ENCODE assay signal across 8 mouse cellular contexts in the genomic region with DNA sequence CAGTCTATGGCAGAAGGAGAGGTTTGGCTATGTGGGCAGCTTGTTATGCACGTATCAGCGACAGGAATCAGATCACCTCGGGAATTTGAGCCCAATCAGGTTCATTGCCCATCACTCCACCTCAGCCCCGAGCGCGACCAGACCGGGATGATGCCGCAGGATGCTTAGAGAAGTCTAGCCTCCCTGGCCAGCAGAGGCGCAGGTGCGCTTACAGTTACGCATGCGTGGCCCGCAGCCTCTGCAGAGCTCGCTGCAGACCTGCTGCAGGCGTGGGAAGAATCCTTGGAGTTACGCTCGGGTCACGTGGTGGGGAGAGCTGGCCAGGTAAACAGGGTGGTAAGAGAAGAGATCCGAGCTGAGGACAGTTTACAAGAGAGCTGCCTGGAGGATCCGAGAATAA. TPM values are rescaled to one million over a fixed set of nuclear protein-coding genes. Genes with fewer than 3 reads are reported as not detected.
A peak's percentile ranks its signal among the peaks of the same experiment; 100 is the strongest.
DNase-seq lines count a peak whose midpoint lies in the region; ATAC-seq lines count a peak whose summit lies in the region.

No protein-coding gene starts in this region.

- intact Hi-C loops in left cerebral cortex, postnatal 4 days (cut with DNase I) = loop anchor here (5.0 kb wide), 1 partner anchor 65 kb away; no protein-coding TSS in a partner anchor

- no peaks in the 10 kb centered on the region for H3K36me3 ChIP-seq in embryonic facial prominence, embryonic 13.5 days
- no peaks in the 10 kb centered on the region for H3K36me3 ChIP-seq in intestine, embryonic 14.5 days (ENCODE audit: control insufficient read depth, insufficient read depth, low read length)
- H3K36me3 ChIP-seq in midbrain, embryonic 16.5 days (ENCODE audit: control insufficient read depth, insufficient read depth, low read length) = no peaks in the 10 kb centered on the region

- H3K4me1 ChIP-seq in embryonic facial prominence, embryonic 13.5 days = no peaks in the 10 kb centered on the region
- peaks cover 4% of the 10 kb centered on the region; the same call in 1 of the 2 replicates for H3K4me1 ChIP-seq in intestine, embryonic 14.5 days (replicated peaks; ENCODE audit: control insufficient read depth, insufficient read depth, low read length)
- peaks cover 4% of the 10 kb centered on the region; the same call in 1 of the 2 replicates for H3K4me1 ChIP-seq in midbrain, embryonic 16.5 days (ENCODE audit: control insufficient read depth, insufficient read depth, low read length)

- no peak for ATAC-seq in embryonic facial prominence, embryonic 13.5 days (ENCODE audit: insufficient number of reproducible peaks, insufficient read depth, low FRiP score, low TSS enrichment, low read depth)
- ATAC-seq in intestine, embryonic 14.5 days (replicated peaks; ENCODE audit: low FRiP score, low TSS enrichment, low read depth) = 0 out of 2 replicates have a peak, but pooled peaks have one; percentile 17
- peak; percentile 43; the same call in 1 of the 2 replicates for ATAC-seq in midbrain, embryonic 16.5 days
- ATAC-seq in erythroid progenitor cell, adult 5-6 weeks (replicated peaks; ENCODE audit: low FRiP score, poor library complexity, severe bottlenecking) = no peak

- H3K9ac ChIP-seq in embryonic facial prominence, embryonic 13.5 days = 0 out of 2 replicates have a peak overlapping the region, but pooled peaks have one; percentile 21
- H3K9ac ChIP-seq in intestine, embryonic 14.5 days (ENCODE audit: low read length) = no peak overlapping the region
- peak overlapping the region; percentile 49 for H3K9ac ChIP-seq in midbrain, embryonic 16.5 days (ENCODE audit: low read depth, low read length)

- peak; percentile 56 for DNase-seq in CD4-positive helper T cell, adult 2 months (ENCODE audit: low read depth, low spot score)
- DNase-seq in R1 (ENCODE audit: low read depth, low spot score) = peak; percentile 90
- peak; percentile 68 for DNase-seq in intestine, embryonic 14.5 days (ENCODE audit: low spot score)
- peak; percentile 53 for DNase-seq in left cerebral cortex, postnatal 4 days
- peak; percentile 57 for DNase-seq in testis, postnatal 14 days (ENCODE audit: low spot score)

- no peaks in the 10 kb centered on the region for H3K9me3 ChIP-seq in embryonic facial prominence, embryonic 13.5 days
- no peaks in the 10 kb centered on the region for H3K9me3 ChIP-seq in intestine, embryonic 14.5 days (ENCODE audit: control insufficient read depth, low read length)
- no peaks in the 10 kb centered on the region for H3K9me3 ChIP-seq in midbrain, embryonic 16.5 days (replicated peaks; ENCODE audit: control insufficient read depth, low read length, poor library complexity, severe bottlenecking)

- peak overlapping the region; percentile 33 for H3K4me2 ChIP-seq in embryonic facial prominence, embryonic 13.5 days
- H3K4me2 ChIP-seq in intestine, embryonic 14.5 days (ENCODE audit: low read length) = no peak overlapping the region
- H3K4me2 ChIP-seq in midbrain, embryonic 16.5 days (ENCODE audit: low read length) = peak overlapping the region; percentile 39

- no peak overlapping the region for H3K4me3 ChIP-seq in embryonic facial prominence, embryonic 13.5 days
- no peak overlapping the region for H3K4me3 ChIP-seq in intestine, embryonic 14.5 days (ENCODE audit: low read depth, low read length)
- H3K4me3 ChIP-seq in midbrain, embryonic 16.5 days (ENCODE audit: low read depth, low read length) = peak overlapping the region; percentile 6; the same call in 1 of the 2 replicates

- 1% methylated on average over 20 of the region's 20 CpGs for WGBS in embryonic facial prominence, embryonic 13.5 days
- WGBS in intestine, embryonic 14.5 days = 2% methylated on average over 20 of the region's 20 CpGs
- 2% methylated on average over 20 of the region's 20 CpGs for WGBS in midbrain, embryonic 16.5 days

- H3K27me3 ChIP-seq in embryonic facial prominence, embryonic 13.5 days = peaks cover 21% of the 10 kb centered on the region
- H3K27me3 ChIP-seq in intestine, embryonic 14.5 days (replicated peaks; ENCODE audit: control insufficient read depth, insufficient read depth, low read length) = peaks cover 10% of the 10 kb centered on the region; the same call in 1 of the 2 replicates
- 0 out of 2 replicates have a peak, but pooled peaks cover 2% of the 10 kb centered on the region for H3K27me3 ChIP-seq in midbrain, embryonic 16.5 days (ENCODE audit: control insufficient read depth, insufficient read depth, low read depth, low read length)

- H3K27ac ChIP-seq in embryonic facial prominence, embryonic 13.5 days = no peak overlapping the region
- H3K27ac ChIP-seq in intestine, embryonic 14.5 days (ENCODE audit: low read depth) = no peak overlapping the region
- H3K27ac ChIP-seq in midbrain, embryonic 16.5 days (ENCODE audit: low read length) = no peak overlapping the region

RNA-seq across cellular contexts. Expression of gene Stxbp1, which starts 5.1 kb away (rescaled TPM):
- polyA plus RNA-seq in embryonic facial prominence, embryonic 13.5 days (2015; fragmentation: Nextera tagmentation; extraction: Ambion mirVana) = 18.1 and 22.8 TPM in 2 replicates
- 26.7 and 27.0 TPM in 2 replicates for polyA plus RNA-seq in intestine, embryonic 14.5 days (2014; fragmentation: Nextera tagmentation; extraction: Ambion mirVana)
- total RNA-seq in left cerebral cortex, postnatal 4 days (2021) = 100 to 1,000 TPM; 557 to 578 TPM
- 340 and 389 TPM in 2 replicates for polyA plus RNA-seq in midbrain, embryonic 16.5 days (2015; fragmentation: Nextera tagmentation; extraction: Ambion mirVana)
- 0.84 and 1.4 TPM in 2 replicates for total RNA-seq in erythroid progenitor cell, adult 5-6 weeks (2015; ENCODE audit: low replicate concordance)
- 0.61 and 4.0 TPM in 2 replicates for total RNA-seq in erythroid progenitor cell, adult 5-6 weeks (2017; ENCODE audit: low replicate concordance)

RNA-seq across cellular contexts. Expression of gene Fam129b, which starts 23.8 kb away (rescaled TPM):
- 57.2 and 59.2 TPM in 2 replicates for polyA plus RNA-seq in embryonic facial prominence, embryonic 13.5 days (2015; fragmentation: Nextera tagmentation; extraction: Ambion mirVana)
- 22.3 and 25.2 TPM in 2 replicates for polyA plus RNA-seq in intestine, embryonic 14.5 days (2014; fragmentation: Nextera tagmentation; extraction: Ambion mirVana)
- 10 to 100 TPM; 55.1 to 63.3 TPM for total RNA-seq in left cerebral cortex, postnatal 4 days (2021)
- polyA plus RNA-seq in midbrain, embryonic 16.5 days (2015; fragmentation: Nextera tagmentation; extraction: Ambion mirVana) = 25.3 and 27.4 TPM in 2 replicates
- 2.2 and 8.8 TPM in 2 replicates for total RNA-seq in erythroid progenitor cell, adult 5-6 weeks (2015; ENCODE audit: low replicate concordance)
- 5.0 and 11.5 TPM in 2 replicates for total RNA-seq in erythroid progenitor cell, adult 5-6 weeks (2017; ENCODE audit: low replicate concordance)

Comparison
In these comparisons a context has a peak if more than half of its experiments do, and no peak if none do; other contexts are left out.
1. ATAC-seq: peak in intestine, embryonic 14.5 days (single experiment) and midbrain, embryonic 16.5 days (single experiment); none in embryonic facial prominence, embryonic 13.5 days (single experiment) and erythroid progenitor cell, adult 5-6 weeks (single experiment).
2. RNA of gene Stxbp1, which starts 5.1 kb away (polyA plus RNA-seq): 340 to 389 TPM in midbrain, embryonic 16.5 days; 26.7 to 27.0 TPM in intestine, embryonic 14.5 days and 18.1 to 22.8 TPM in embryonic facial prominence, embryonic 13.5 days; every median in the first group is over 10 times any median in the second.
3. Peak in every context shown above with its lines, with median percentiles within 50 percentile points of each other: DNase-seq.